Mouse (Mus musculus) liver, embryonic 15.5 days (tissue): ENCODE results near the gene Npcd. TPM values are rescaled to one million over a fixed set of nuclear protein-coding genes. Genes with fewer than 3 reads are reported as not detected.

Experiments
- polyA plus RNA-seq: library from polyadenylated mRNA; unstranded; fragments of >200 nt; fragmentation: Nextera tagmentation; extraction: Ambion mirVana; gene quantifications from 2 replicates; pipeline ENCODE4 v1.2.1, GENCODE M21; 2015

Gene Npcd
- polyA plus RNA-seq, 1 experiment from 2014 or later: not detected

Other genes starting within 250 kb of the Npcd start
- 0.18 and 0.24 TPM in 2 replicates for gene Dmc1, start 229.1 kb downstream of the Npcd start, polyA plus RNA-seq
- 0.05 and 0.12 TPM in 2 replicates for gene Fam227a, start 175.3 kb downstream of the Npcd start, polyA plus RNA-seq
- 12.3 and 12.7 TPM in 2 replicates for gene Cby1, start 175.0 kb downstream of the Npcd start, polyA plus RNA-seq
- gene Tomm22, start 163.4 kb downstream of the Npcd start, polyA plus RNA-seq: 124 and 134 TPM in 2 replicates
- 20.1 and 22.3 TPM in 2 replicates for gene Josd1, start 146.3 kb downstream of the Npcd start, polyA plus RNA-seq
- 29.9 and 33.5 TPM in 2 replicates for gene Gtpbp1, start 143.4 kb downstream of the Npcd start, polyA plus RNA-seq
- gene Sun2, start 91.7 kb downstream of the Npcd start, polyA plus RNA-seq: 2.1 and 2.6 TPM in 2 replicates
- 7.7 and 9.0 TPM in 2 replicates for gene Dnal4, start 56.4 kb downstream of the Npcd start, polyA plus RNA-seq
- gene Nptxr, start 29.5 kb downstream of the Npcd start, polyA plus RNA-seq: 0.08 and 0.17 TPM in 2 replicates
- 6.7 and 8.1 TPM in 2 replicates for gene Cbx6, start 451 bp upstream of the Npcd start, polyA plus RNA-seq
- 33.5 and 34.5 TPM in 2 replicates for gene Apobec3, start 57.4 kb upstream of the Npcd start, polyA plus RNA-seq
- gene Cbx7, start 136.9 kb upstream of the Npcd start, polyA plus RNA-seq: 0.97 and 1.4 TPM in 2 replicates
- 0.51 and 0.67 TPM in 2 replicates for gene Pdgfb, start 180.7 kb upstream of the Npcd start, polyA plus RNA-seq